Mouse (Mus musculus) cerebellum, adult 9-10 months (tissue): ENCODE results near the gene Glod4.
"Not testable (repeated sequence)": the region's sequence is repeated elsewhere in the genome, so short reads cannot be mapped to it uniquely, and the experiment has no call there.

ENCODE experiments used
- DNase-seq: peaks from one replicate; pipeline ENCODE4 v3.0.0; 2022

Gene Glod4

DNA sequence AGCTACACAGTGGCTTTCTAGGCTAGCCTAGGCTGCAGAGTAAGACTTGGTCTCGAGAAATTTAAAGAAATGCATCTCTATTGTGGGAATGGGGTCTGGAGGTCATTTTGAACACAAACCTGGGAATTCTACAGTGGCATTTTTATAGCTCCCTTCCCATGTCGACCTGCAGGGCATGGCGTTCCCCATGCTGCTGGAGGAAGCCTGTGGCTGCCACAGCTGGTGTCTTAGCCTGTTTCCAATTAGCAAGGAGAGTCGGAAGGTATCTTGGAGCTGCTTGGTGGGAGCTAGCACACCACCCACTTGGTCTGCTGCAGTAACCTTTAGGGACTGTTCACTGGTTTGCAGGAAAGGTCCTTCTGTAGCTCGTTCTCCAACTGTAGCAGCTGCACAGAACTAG lies 12.6 kb upstream of the Glod4 start:
- no peak for DNase-seq

DNA sequence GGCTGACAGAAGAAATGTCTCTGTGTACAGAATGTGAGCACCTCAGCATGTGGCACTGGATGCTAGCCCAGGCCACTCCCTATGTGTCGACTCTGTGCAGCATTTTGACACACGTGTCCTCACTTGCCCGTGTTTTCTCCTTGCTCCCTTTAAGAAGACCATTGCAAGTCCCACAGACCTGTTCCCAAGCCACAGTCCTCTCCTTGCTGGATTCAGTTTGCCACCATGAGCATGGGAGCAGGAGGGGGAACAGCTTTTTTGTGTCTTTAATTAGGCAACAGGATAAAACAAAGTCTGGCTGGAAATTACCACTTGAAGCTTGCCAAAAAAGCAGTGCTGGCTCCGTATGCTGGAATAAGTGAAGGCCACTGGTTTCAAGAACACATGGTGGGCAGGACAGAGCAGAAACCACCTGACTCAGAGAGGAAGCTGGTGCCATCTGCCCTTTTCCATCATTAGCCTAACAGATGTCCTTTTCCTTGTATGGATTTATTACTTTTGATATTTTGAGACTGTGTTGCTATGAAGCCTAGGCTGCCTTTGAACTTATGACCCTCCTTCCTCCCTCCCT lies 12.0 kb upstream of the Glod4 start:
- DNase-seq: peak; percentile 95

DNA sequence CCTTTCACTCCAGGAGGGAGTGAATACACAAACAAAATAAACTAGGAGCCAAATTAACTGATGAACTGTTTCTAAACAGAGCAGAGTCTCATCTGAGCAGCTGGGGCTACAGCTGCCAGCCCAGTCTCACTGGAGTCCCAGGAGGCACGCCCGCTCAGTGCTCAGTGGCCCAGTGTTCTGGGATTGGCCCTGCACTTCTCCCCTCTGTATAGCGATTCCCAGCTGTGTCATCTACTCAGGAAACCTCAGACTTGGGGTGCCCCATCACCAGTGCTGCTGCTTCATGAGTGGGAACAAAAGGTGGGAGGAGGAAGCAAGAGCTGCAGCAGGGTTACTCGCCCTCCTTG lies 10.4 kb upstream of the Glod4 start:
- DNase-seq: no peak

DNA sequence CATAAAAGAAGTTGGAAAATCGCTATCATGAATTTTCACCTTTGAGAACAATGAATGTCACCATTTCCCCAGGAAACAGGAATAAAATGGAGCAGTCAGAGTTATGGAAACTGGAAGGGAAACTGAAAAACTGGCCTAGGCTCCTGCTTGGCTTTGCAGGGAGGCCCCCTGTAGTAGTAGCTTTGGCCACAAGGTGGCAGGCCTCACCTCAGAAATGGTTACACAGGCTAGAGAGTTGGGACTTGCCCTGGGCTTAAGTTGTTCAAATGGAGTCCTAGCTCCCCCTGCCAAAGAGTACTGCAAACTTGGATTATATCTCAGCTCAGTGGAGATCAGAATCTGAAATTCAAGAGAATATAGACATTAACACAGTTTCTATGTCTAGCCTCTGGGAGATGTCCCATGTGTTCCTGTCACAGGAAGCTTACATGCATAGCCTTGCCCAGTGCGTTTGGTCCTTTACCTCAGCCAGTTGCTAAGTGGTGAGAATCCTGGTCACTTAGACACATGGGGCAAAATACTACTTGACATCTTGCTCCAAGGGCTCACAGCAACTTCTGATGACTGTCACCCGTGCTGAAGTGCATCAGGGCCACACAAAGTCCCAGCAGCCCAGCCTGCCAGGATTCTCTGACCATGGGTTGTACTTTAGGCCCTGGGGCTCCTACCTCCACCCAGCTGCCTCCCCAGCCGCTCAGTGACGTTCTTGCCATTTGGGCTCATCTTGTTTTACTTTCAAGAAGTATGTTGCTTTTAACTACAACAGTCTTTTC lies 9.8 kb upstream of the Glod4 start:
- peak; percentile 93 for DNase-seq

DNA sequence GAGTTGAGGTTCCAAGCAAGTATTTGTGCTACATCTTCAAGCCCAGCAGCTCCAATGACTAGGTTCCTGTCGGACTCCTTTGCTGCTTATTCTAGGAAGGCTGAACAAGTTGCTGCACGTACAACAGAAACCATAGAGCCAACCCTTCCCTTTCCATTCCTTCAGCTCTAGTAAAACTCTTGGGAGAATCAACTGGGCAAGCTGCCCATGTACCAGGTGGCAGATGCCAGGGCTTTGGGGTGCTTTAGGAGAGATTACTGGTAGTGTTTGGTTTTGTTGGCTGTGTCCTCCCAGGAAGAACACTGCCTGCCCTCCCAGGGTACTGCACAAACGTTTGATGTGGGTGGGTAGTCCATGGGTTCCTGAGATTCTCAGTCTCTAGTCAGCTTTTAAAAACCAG lies 8.5 kb upstream of the Glod4 start:
- peak; percentile 83 for DNase-seq

DNA sequence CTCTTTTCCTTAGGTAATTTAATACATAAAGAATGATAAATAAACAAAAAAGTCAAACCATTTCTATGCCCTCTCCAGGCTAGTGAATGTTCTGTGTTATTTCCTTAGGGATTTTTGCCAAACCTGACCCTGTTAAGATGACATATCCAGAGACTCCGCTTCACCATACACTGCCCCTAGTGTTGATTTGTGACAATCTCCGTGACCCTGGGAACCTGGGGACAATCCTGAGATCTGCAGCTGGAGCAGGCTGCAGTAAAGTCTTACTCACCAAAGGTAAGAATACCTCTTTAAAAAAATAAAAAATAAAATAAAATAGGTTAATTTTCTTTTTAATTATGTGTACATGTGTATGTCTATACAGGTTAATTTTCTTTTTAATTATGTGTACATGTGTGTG lies 3.7 kb upstream of the Glod4 start:
- DNase-seq: no peak

DNA sequence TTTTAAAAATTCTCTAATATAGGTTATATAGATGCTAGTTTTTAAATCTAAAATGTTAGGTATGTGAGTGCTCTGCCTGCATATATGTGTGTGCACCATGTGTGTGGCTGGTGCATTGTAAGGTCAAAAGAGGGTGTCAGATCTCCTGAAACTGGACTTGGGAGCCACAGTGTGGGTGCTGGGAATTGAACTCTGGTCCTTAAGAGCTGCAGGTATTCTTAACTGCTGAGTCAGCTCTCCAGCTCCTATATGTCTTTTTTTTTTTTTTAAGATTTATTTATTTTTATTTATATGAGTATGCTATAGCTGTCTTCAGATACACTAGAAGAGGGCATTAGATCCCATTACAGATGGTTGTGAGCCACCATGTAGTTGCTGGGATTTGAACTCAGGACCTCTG lies 2.9 kb upstream of the Glod4 start:
- no peak for DNase-seq

DNA sequence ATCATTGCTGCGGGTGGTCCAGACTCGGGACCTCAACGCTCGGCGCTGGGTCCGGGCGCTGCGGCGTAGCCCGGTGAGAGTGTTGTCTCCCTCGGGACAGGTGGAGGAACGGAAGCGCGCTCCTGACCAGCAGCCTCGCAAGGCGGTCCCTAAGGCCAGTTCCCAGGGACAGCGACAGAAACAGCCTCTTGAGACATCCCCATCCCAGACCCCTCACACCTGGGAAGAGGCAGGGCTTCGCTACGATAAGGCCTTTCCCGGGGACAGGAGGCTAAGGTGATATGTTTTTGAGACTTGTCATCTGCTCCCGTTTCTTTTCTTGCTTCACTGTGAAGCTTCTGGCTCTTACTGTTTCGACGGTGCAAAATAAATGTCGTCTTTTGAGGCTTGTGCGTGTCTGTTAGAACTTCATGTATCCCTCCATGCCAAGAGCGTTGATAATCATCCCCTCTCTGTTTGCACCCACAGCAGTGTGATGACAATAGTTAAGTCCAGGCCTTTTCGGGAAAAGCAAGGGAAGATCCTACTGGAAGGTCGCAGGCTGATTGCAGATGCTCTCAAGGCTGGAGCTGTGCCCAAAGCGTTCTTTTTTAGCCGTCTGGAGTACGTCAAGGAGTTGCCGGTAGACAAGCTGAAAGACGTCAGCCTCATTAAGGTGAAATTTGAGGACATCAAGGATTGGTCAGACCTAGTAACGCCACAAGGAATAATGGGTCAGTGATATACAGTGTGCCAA lies 454 bp upstream of the Glod4 start:
- DNase-seq: peak; percentile 42

DNA sequence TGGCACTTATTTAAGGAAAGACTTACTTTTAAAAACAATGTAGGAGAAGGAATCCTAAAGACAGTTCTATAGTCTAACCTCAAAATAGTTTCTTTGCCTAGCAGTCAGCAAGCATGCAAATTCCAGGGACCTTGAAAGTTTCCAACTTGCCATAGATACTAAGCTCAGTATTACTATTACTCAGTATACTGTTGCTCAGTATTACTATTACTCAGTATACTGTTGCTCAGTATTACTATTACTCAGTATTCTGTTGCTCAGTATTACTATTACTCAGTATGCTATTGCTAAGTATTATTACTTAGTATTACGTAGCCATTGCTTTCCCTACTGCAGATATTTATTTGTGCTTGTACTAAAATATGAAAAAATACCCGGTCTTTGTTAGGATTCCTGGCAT lies 3.8 kb downstream of the Glod4 start:
- DNase-seq: no peak

DNA sequence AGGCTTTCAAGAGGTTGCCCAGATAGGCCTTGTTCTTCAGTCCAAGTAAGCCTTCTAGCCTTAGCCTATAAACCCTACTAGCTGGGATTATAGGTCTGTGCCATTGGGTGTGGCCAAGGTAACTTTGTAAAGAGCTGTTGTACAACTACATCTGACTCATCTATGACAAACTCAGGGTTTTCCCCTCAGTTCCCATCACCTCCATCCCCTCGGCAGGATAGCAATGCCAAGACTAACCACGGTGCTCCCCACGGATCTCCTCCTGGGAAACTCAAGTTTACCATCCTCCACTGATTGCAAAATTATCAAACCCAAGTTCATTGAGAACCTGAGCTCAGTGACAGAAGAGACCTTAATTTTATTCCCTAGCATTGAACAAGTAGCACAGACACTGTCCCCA lies 7.4 kb downstream of the Glod4 start:
- DNase-seq: no peak

DNA sequence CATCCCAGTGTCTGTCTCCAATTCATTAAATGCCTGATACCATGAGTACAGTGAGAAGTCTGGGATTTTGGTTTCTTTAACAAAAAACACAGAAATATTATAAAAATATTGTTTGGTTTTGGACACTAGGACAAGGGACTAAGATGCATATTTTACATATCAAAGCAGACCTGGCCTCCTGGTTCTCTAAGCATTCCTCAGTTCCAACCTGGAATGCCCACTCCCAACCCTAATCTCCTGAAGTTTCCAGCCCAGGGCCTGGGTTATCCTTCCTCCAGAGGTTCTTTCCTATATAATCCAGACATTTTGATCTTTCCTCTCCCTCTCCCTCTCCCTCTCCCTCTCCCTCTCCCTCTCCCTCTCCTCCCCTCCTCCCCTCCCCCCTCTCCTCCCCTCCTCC lies 18.5 kb downstream of the Glod4 start:
- DNase-seq: no peak

DNA sequence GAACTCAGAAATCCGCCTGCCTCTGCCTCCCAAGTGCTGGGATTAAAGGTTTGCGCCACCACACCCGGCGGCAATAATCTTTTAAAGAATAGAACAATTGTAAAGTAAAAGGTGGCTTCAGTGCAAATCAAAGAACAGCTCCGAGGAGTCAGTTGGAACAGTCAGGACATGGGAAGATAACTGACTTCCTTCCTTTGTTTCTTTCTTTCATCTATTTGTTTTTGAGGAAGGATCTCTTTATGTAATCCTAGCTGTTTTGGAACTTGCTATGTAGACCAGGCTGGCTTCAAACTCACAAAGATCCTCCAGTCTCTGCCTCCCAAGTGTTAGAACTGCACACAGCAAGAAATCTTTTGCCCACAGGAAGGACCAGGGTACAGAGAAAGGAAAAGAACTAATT lies 18.9 kb downstream of the Glod4 start:
- no peak for DNase-seq

DNA sequence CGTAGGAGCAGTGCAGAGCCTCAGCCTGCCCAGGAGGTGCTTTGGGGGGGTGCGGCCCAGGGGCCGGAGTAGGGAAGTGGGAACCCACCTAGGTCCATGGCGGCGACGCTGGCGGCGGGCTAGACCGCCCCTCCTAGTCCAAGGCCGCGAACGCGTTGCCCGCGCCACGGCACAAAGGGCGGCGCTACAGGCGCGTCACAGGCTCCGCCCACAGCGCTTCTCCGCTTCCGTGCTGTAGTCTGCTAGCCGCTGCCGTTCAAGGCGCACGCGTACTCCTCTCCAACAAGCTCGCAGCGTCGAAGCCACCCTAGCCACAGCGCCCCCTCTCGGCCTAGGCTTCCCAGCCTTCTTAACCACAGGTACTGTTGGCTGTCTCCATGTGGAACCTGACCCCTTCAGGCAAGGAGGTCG lies 26.1 kb downstream of the Glod4 start, which contains the start of the genes Dbil5 and Gemin4:
Dbil5 (plus strand) TSS at position 219 of the 411 bp plus-strand sequence.
Gemin4 (minus strand) TSS at position 275 of the 411 bp plus-strand sequence.
- peak; percentile 97 for DNase-seq

DNA sequence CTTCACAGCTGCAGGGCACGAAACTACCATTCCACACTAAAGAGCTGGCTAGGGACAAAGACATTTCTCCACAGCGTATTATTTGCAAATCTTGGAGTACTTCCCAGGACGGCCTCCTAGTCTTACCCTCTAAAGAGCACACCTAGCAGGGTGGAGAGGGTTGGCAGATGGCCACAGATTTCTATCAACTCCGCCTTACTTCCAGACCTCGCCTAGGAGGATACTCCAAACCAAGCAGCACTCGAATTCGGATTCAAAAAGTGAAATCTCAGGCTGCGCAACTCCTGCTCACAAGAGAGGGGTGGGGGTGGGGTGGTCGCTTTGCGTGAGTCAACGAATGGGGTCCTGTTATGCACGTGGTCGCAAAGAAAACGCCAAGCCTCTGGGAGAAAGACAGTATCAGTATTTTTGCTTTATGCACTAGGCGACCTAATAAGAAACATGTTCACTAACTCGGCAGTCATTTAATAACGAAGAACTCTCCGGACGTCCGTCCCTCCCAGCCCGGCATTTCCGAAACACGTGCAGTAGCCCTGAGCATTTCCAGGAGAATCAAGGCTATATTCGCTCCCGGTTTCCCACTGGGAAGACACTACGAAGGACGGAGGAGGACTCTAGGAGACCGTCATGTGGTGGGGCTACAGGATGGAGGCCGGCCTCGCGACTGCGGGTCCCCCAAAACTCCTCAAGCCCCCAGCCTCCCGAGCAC lies 26.7 kb downstream of the Glod4 start:
- DNase-seq: peak; percentile 59

DNA sequence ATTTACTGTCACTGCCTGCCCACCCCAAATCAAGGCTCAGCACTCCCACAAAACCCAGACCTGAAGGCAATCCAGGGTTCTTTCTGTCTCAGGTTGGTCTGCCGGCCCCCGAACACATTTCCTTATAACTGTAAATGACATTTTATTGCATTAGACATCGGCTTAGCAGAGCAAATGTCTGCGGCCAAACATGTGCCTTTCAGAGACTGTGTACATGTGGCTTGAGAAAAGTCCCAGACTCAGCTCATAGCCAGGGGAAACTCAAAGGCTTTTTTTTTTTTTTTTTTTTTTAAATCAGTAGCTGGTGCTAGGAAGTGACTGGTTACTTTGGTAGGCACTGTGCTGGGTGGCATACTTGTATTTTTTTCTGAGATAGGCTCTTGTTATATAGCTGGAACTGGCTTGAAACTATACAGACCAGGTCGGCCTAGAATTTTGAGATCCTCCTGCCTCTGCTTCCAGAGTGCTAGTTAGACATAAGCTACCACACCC lies 27.4 kb downstream of the Glod4 start:
- no peak for DNase-seq

DNA sequence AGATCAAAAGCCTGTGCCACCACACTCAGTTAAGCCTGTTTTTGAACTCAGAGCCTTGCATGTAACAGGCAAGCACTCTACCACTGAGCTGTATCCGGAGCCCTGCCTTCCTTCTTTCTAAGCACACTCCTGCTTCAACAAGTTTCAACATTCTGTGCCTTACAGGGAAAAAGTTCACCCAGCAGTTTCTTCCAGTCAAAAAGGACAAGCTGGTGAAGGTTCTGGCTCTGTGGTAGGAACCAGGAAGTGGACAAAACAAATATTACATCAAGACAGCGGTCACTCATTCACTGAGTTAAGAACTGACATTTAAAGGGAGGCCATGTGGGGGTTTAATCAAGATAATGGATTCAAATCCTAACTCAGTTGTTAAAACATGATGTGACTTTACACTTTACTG lies 28.5 kb downstream of the Glod4 start:
- no peak for DNase-seq

DNA sequence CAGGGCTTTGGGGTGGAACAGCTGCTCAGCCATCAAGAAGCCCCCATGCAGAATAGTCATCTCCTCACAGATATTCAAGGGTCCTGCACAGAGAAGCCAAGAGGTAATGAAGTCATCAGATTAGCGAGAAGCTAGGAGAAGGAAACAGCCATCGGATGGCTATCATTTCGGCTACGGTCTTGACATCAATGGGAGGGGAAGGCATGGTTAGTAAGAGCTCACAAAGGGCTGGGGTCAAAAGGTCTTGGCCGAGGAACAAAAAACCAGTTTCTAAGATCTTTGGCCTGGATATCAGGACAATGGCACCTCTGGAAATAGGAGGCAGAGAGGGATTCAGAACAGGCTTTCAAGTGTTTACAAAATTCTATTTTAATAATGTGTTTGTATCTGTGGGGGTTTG lies 29.7 kb downstream of the Glod4 start:
- no peak for DNase-seq

DNA sequence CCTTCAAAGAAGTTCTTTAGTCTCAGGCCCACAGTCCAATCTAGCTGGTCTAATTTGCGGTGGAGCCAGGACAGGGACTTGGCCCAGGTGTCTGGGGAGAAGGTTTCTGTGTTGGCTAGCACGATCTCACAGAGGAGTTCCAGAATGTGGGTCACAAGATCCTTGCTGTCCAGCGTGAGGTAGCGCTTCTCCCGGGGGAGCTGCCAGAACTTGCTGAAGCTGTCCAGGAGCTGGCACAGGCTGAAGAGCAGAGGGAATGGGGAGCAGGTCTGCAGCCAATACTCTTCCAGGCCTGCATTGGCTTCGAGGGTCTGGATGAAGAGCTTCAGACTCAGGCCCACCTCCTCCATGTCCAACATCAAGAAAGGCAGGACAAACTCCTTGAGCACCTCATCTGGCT lies 31.9 kb downstream of the Glod4 start:
- DNase-seq: not testable (repeated sequence)

DNA sequence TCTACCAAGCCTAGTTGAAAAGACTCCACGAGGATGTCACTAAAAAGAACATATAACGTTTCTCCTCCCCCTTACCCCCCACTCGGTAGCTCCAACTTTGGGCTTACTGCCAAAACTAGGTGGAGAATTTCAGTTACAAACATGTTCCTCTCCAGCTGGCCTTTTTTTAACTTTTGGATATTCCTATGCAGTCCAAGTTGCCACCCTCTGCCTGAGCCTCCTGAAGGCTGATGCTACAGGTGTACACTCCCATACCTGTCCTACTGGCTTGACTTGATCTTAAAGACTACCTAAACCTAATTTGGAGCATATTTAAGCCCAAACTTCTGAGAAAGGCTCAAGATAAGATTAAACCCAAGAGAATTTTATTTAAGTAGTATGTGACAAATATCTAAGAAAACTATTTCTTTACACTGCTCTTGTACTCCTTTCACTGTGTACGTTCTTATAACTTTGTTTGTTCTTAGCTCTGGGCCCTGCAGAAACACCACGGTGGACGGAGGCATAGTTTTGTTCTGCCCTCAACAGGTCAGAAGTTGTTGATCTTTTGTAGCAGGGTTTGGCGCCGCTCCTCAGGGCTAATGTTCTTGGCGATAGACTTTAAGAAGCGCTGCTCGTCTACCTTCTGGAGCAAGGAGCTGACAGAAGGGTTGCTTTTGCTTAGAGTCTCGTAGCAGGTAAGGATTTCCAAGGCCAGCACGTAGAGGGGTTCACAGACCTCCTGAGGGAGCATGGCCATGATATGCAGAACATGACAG lies 33.1 kb downstream of the Glod4 start:
- DNase-seq: no peak

DNA sequence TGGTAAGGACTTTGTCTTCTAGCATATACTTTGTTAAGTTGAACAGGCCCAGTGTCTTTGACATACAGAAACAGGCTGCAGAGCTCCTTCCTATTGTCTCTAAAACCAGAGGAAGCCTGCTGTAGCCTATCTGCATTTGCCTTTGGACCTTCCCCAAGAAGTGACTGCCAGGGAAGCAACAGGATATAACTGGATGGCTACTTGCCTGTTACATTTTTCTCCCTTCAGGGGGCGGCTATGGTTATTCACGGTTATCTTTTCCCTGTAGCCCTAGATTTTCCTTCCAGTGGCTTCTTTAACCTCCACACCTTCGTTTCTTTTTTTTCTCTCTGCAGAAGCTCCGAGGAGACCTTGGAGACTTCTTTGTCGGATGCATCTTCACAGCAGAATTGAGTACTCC lies 36.7 kb downstream of the Glod4 start:
- no peak for DNase-seq

DNA sequence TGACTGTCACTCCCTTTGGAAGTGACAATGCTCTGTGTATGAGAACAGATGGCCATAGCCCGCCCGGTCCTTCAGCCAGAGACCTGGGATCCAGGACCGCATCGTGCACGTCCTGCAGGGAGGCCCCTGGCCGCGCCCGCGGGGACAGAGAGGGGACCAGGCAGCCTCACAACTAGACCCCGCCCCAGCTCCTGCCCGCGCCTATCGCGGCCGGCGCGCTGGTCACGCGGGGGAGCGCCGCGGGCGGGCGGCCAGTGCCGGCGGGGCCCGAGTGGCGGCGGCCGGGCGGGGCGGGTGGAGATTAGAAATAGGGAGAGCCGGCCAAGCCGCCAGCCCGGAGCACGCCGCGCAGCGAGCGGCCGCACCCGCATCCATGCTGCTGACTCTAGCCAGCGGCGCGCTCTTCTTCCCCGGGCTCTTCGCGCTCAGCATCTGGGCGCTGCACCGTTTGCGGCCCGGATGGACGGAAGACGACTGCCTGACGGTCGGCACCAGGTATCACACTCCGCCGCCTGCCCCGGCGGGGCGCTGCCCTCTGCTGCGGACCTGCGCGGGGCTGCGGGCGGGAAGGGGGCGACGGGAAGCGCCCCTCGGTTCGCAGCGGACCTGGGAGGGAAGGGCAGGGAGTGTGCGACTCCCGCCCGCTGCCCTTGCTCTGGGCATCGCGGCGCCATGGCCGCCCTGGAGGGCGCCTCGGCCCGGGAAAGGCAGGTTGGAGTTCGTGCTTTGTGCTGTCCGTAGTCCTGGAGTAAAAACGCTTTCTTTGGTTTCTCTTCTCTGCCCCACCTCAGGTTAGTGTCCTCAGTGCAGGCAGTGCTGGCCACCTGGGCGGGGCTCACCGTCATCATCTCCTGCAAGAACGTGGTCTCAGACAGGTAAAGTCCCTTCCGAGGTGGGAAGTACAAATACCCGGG lies 41.5 kb downstream of the Glod4 start:
- peak; percentile 91 for DNase-seq
